Mouse (Mus musculus): ENCODE data around the gene Gm3594. TPM values are rescaled to one million over a fixed set of nuclear protein-coding genes. Genes with fewer than 3 reads are reported as not detected.
"Not testable (repeated sequence)": the region's sequence is repeated elsewhere in the genome, so short reads cannot be mapped to it uniquely, and the experiment has no call there.

The Gm3594 gene
- not detected in 2 replicates for polyA plus RNA-seq (2014; fragmentation: Nextera tagmentation; extraction: Ambion mirVana)

- not testable (repeated sequence) for H3K4me2 ChIP-seq (ENCODE audit: low read depth); H3K27me3 ChIP-seq (ENCODE audit: control insufficient read depth, insufficient read depth, low read length); DNase-seq (ENCODE audit: low spot score); ATAC-seq (ENCODE audit: insufficient read depth, low FRiP score, low TSS enrichment); H3K4me3 ChIP-seq (ENCODE audit: low read depth, low read length); H3K4me1 ChIP-seq (ENCODE audit: control insufficient read depth, insufficient read depth, low read length); H3K27ac ChIP-seq (ENCODE audit: low read depth, low read length); H3K9ac ChIP-seq (ENCODE audit: low read length); H3K36me3 ChIP-seq (ENCODE audit: control insufficient read depth, insufficient read depth, low read length); H3K9me3 ChIP-seq (ENCODE audit: control insufficient read depth, low read length)
- no CpG with 5 or more reads among the region's 4 CpGs for WGBS
Measured at GRCm38 (mm10) chr14:6444511-6444910, at the start of gene Gm3594. Gm3594 (minus strand) TSS chr14:6444611.

- H3K4me1 ChIP-seq (ENCODE audit: control insufficient read depth, insufficient read depth, low read length); H3K9ac ChIP-seq (ENCODE audit: low read length); H3K36me3 ChIP-seq (ENCODE audit: control insufficient read depth, insufficient read depth, low read length); H3K27ac ChIP-seq (ENCODE audit: low read depth, low read length); DNase-seq (ENCODE audit: low spot score); H3K9me3 ChIP-seq (ENCODE audit: control insufficient read depth, low read length); ATAC-seq (ENCODE audit: insufficient read depth, low FRiP score, low TSS enrichment); H3K27me3 ChIP-seq (ENCODE audit: control insufficient read depth, insufficient read depth, low read length); H3K4me2 ChIP-seq (ENCODE audit: low read depth); H3K4me3 ChIP-seq (ENCODE audit: low read depth, low read length): not testable (repeated sequence)
- 43% methylated on average over 1 of the region's 1 CpGs for WGBS
Measured at GRCm38 (mm10) chr14:6486331-6486730, 41.9 kb upstream of the Gm3594 start.

- not testable (repeated sequence) for H3K27me3 ChIP-seq (ENCODE audit: control insufficient read depth, insufficient read depth, low read length); H3K9ac ChIP-seq (ENCODE audit: low read length); H3K9me3 ChIP-seq (ENCODE audit: control insufficient read depth, low read length); H3K4me3 ChIP-seq (ENCODE audit: low read depth, low read length); H3K36me3 ChIP-seq (ENCODE audit: control insufficient read depth, insufficient read depth, low read length); H3K4me2 ChIP-seq (ENCODE audit: low read depth); H3K27ac ChIP-seq (ENCODE audit: low read depth, low read length); DNase-seq (ENCODE audit: low spot score); ATAC-seq (ENCODE audit: insufficient read depth, low FRiP score, low TSS enrichment); H3K4me1 ChIP-seq (ENCODE audit: control insufficient read depth, insufficient read depth, low read length)
- no CpG with 5 or more reads among the region's 1 CpGs for WGBS
Measured at GRCm38 (mm10) chr14:6485541-6485940, 41.1 kb upstream of the Gm3594 start.

- DNase-seq (ENCODE audit: low spot score); ATAC-seq (ENCODE audit: insufficient read depth, low FRiP score, low TSS enrichment); H3K27ac ChIP-seq (ENCODE audit: low read depth, low read length); H3K4me3 ChIP-seq (ENCODE audit: low read depth, low read length); H3K4me2 ChIP-seq (ENCODE audit: low read depth); H3K4me1 ChIP-seq (ENCODE audit: control insufficient read depth, insufficient read depth, low read length); H3K9ac ChIP-seq (ENCODE audit: low read length); H3K9me3 ChIP-seq (ENCODE audit: control insufficient read depth, low read length); H3K27me3 ChIP-seq (ENCODE audit: control insufficient read depth, insufficient read depth, low read length); H3K36me3 ChIP-seq (ENCODE audit: control insufficient read depth, insufficient read depth, low read length): not testable (repeated sequence)
- WGBS, result 83% methylated on average over 7 of the region's 8 CpGs
Measured at GRCm38 (mm10) chr14:6482126-6482525, 37.7 kb upstream of the Gm3594 start.

GRCm38 (mm10) chr14:6471856-6472255 lies 27.4 kb upstream of the Gm3594 start:
- not testable (repeated sequence) for H3K9ac ChIP-seq (ENCODE audit: low read length); H3K9me3 ChIP-seq (ENCODE audit: control insufficient read depth, low read length); H3K27ac ChIP-seq (ENCODE audit: low read depth, low read length); H3K36me3 ChIP-seq (ENCODE audit: control insufficient read depth, insufficient read depth, low read length); H3K4me2 ChIP-seq (ENCODE audit: low read depth); DNase-seq (ENCODE audit: low spot score); ATAC-seq (ENCODE audit: insufficient read depth, low FRiP score, low TSS enrichment); H3K27me3 ChIP-seq (ENCODE audit: control insufficient read depth, insufficient read depth, low read length); H3K4me1 ChIP-seq (ENCODE audit: control insufficient read depth, insufficient read depth, low read length); H3K4me3 ChIP-seq (ENCODE audit: low read depth, low read length)
- WGBS, result 88% methylated on average over 1 of the region's 1 CpGs

- H3K27me3 ChIP-seq (ENCODE audit: control insufficient read depth, insufficient read depth, low read length); H3K27ac ChIP-seq (ENCODE audit: low read depth, low read length): not testable (repeated sequence)
- 82% methylated on average over 2 of the region's 4 CpGs for WGBS
Measured at GRCm38 (mm10) chr14:6440774-6441173, 3.6 kb downstream of the Gm3594 start.

GRCm38 (mm10) chr14:6440206-6440605 lies 4.2 kb downstream of the Gm3594 start:
- DNase-seq (ENCODE audit: low spot score); H3K9ac ChIP-seq (ENCODE audit: low read length); H3K4me1 ChIP-seq (ENCODE audit: control insufficient read depth, insufficient read depth, low read length); H3K4me2 ChIP-seq (ENCODE audit: low read depth); H3K36me3 ChIP-seq (ENCODE audit: control insufficient read depth, insufficient read depth, low read length); H3K4me3 ChIP-seq (ENCODE audit: low read depth, low read length); ATAC-seq (ENCODE audit: insufficient read depth, low FRiP score, low TSS enrichment); H3K27ac ChIP-seq (ENCODE audit: low read depth, low read length); H3K9me3 ChIP-seq (ENCODE audit: control insufficient read depth, low read length); H3K27me3 ChIP-seq (ENCODE audit: control insufficient read depth, insufficient read depth, low read length): not testable (repeated sequence)
- 33% methylated on average over 1 of the region's 5 CpGs for WGBS

More at GRCm38 (mm10) chr14:6440774-6441173, 3.6 kb downstream of the Gm3594 start:
- H3K4me3 ChIP-seq (ENCODE audit: low read depth, low read length); H3K9me3 ChIP-seq (ENCODE audit: control insufficient read depth, low read length); DNase-seq (ENCODE audit: low spot score); H3K4me1 ChIP-seq (ENCODE audit: control insufficient read depth, insufficient read depth, low read length); H3K4me2 ChIP-seq (ENCODE audit: low read depth); H3K9ac ChIP-seq (ENCODE audit: low read length); H3K36me3 ChIP-seq (ENCODE audit: control insufficient read depth, insufficient read depth, low read length); ATAC-seq (ENCODE audit: insufficient read depth, low FRiP score, low TSS enrichment): not testable (repeated sequence)

- not testable (repeated sequence) for H3K4me3 ChIP-seq (ENCODE audit: low read depth, low read length); H3K4me2 ChIP-seq (ENCODE audit: low read depth)
- 21% methylated on average over 5 of the region's 42 CpGs for WGBS
Measured at GRCm38 (mm10) chr14:6426766-6427165, 17.6 kb downstream of the Gm3594 start.

GRCm38 (mm10) chr14:6426353-6426752 lies 18.1 kb downstream of the Gm3594 start:
- WGBS, result 26% methylated on average over 21 of the region's 22 CpGs
- not testable (repeated sequence) for DNase-seq (ENCODE audit: low spot score)

More at GRCm38 (mm10) chr14:6426766-6427165, 17.6 kb downstream of the Gm3594 start:
- H3K27me3 ChIP-seq (ENCODE audit: control insufficient read depth, insufficient read depth, low read length); H3K27ac ChIP-seq (ENCODE audit: low read depth, low read length); DNase-seq (ENCODE audit: low spot score); H3K36me3 ChIP-seq (ENCODE audit: control insufficient read depth, insufficient read depth, low read length); H3K4me1 ChIP-seq (ENCODE audit: control insufficient read depth, insufficient read depth, low read length); ATAC-seq (ENCODE audit: insufficient read depth, low FRiP score, low TSS enrichment); H3K9ac ChIP-seq (ENCODE audit: low read length); H3K9me3 ChIP-seq (ENCODE audit: control insufficient read depth, low read length): not testable (repeated sequence)

More at GRCm38 (mm10) chr14:6426353-6426752, 18.1 kb downstream of the Gm3594 start:
- H3K4me1 ChIP-seq (ENCODE audit: control insufficient read depth, insufficient read depth, low read length); H3K9me3 ChIP-seq (ENCODE audit: control insufficient read depth, low read length); H3K36me3 ChIP-seq (ENCODE audit: control insufficient read depth, insufficient read depth, low read length); H3K27me3 ChIP-seq (ENCODE audit: control insufficient read depth, insufficient read depth, low read length); ATAC-seq (ENCODE audit: insufficient read depth, low FRiP score, low TSS enrichment); H3K4me2 ChIP-seq (ENCODE audit: low read depth); H3K4me3 ChIP-seq (ENCODE audit: low read depth, low read length); H3K9ac ChIP-seq (ENCODE audit: low read length); H3K27ac ChIP-seq (ENCODE audit: low read depth, low read length): not testable (repeated sequence)

Data from neural tube, embryonic 11.5 days (tissue).